Mouse (Mus musculus) left cerebral cortex, adult 2 months (tissue): ENCODE results near the gene Mcl1. TPM values are rescaled to one million over a fixed set of nuclear protein-coding genes. Genes with fewer than 3 reads are reported as not detected.
A peak's percentile ranks its signal among the peaks of the same experiment; 100 is the strongest.
"Not testable (repeated sequence)": the region's sequence is repeated elsewhere in the genome, so short reads cannot be mapped to it uniquely, and the experiment has no call there.

ENCODE experiments used
- DNase-seq, 2 experiments: peaks; one replicate each; pipeline ENCODE4 v3.0.0; 2021 to 2022; ENCODE audit warnings: low spot score in 2 of 2, mixed read lengths in 1 of 2; ENCODE audit errors: extremely low spot score in 1 of 2
- H3K27ac ChIP-seq: fragments of 200-600 bp; 2 replicates; pipeline ENCODE4 v1.8.1; 2022
- H3K4me3 ChIP-seq: fragments of 200-600 bp; 2 replicates; pipeline ENCODE4 v1.8.1; 2022
- CTCF ChIP-seq: fragments of 200-600 bp; IDR thresholded peaks from 2 replicates; pipeline ENCODE4 v1.8.1; 2022; ENCODE audit warnings: antibody characterized with exemption, mild to moderate bottlenecking, moderate library complexity
- intact Hi-C: fragments of 180-260 bp; cut with DNase I; formaldehyde crosslinking; loops from one replicate; pipeline ENCODE4 v1.15.1; 2025
- total RNA-seq, 2 experiments: library from RNA; stranded (reverse); gene quantifications; 2 replicates each; pipeline ENCODE4 v1.2.3; 2021

Mcl1 gene
- total RNA-seq, 2 experiments from 2014 or later: 52.7 to 60.9 TPM

DNA sequence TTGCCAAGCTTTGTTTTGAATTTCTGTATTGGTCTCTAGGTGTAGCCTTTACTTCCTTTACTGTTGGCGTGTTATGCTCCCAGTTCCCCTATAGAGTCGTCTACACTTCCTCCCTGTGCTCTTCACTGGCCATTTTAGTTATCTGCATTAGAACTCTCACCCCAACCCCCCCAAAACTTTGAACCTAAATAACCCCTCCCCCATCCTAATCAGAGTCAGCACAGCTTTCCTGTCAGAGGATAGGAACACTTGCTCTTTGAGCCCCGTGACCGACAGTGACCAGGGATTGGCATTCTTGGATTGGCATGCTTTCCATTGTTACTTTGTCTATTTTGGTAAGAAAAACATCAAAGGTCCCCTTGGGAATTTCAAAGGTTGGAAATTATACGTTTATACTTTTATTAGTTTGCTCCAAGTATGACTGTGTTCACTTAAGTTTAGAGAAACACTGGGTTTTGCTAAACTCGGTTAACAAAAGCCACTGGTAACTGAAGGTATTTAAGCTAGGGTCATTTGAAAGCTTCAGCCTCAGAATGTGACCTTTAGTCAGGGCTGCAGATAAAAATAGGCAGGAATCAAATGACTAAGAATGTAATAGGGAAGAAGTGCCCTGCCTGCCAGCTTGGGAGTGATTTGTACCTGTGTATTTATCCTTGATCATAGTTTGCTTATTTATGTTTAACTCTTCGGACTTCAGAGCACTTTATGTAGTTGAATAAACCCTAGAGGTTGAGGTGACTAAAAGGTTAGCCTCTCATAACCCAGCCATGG is 3.5 kb downstream of the Mcl1 start:
- intact Hi-C loops: no loop called here
- no peak for TF ChIP-seq CTCF
- peak overlapping the region; percentile 45; the same call in 1 of the 2 replicates for H3K27ac ChIP-seq
- peak overlapping the region; percentile 98; the same call in 1 of the 2 replicates for H3K4me3 ChIP-seq
- no peak for DNase-seq

- intact Hi-C loops: no loop called here
- no peak overlapping the region for H3K4me3 ChIP-seq
- DNase-seq: no peak
- H3K27ac ChIP-seq: 0 out of 2 replicates have a peak overlapping the region, but pooled peaks have one; percentile 45
- TF ChIP-seq CTCF: no peak
These were observed 4.3 kb downstream of the Mcl1 start for GRCm38 (mm10) chr3:95662724-95663449.

GRCm38 (mm10) chr3:95663486-95663885 is 4.9 kb downstream of the Mcl1 start:
- H3K4me3 ChIP-seq: no peak overlapping the region
- no peak for DNase-seq
- no peak overlapping the region for H3K27ac ChIP-seq
- intact Hi-C loops: no loop called here
- no peak for TF ChIP-seq CTCF

- no peak for DNase-seq
- Histone ChIP-seq H3K27ac (no peak overlapping the region), H3K4me3 (no peak overlapping the region)
- TF ChIP-seq CTCF: no peak
- intact Hi-C loops: no loop called here
These were observed 5.5 kb downstream of the Mcl1 start for GRCm38 (mm10) chr3:95663969-95664608.

- H3K27ac ChIP-seq: no peak overlapping the region
- no peak overlapping the region for H3K4me3 ChIP-seq
- TF ChIP-seq CTCF: no peak
- no peak for DNase-seq
- intact Hi-C loops: no loop called here
These were observed 6.4 kb downstream of the Mcl1 start for GRCm38 (mm10) chr3:95664940-95665352.

DNA sequence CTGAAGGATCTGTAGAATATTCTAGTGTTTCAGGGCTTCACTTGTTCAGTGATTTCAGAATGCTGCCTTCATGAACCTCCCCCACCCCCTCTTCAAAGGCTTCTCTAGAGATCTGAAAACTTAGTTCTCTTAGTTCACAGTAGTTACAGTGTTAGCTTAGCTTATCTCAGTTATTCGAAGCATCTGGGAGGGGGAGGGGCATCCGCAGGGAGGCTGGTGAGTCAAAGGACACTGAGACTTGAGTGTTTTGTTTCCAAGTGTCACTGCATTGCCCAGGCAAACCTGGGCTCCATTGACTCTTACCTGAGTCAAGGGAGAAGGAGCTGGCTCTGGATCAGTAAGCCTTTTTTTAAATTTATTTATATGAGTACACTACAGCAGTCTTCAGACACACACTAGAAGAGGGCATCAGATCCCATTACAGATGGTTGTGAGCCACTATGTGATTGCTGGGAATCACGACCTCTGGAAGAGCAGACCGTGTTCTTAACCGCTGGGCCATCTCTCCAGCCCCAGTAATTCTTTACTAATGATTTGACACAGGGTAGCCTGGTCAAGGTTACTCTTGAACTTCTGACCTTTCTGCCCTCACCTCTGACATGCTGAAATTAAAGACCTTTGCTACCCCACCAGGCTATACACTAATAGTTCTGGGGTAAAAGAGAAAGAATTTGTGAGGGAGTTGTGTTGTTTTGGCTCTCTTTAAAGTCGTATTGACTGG is 7.7 kb downstream of the Mcl1 start:
- no peak for DNase-seq
- Histone ChIP-seq H3K27ac (no peak overlapping the region), H3K4me3 (no peak overlapping the region)
- intact Hi-C loops: no loop called here
- TF ChIP-seq CTCF: no peak

GRCm38 (mm10) chr3:95667521-95667920 is 8.9 kb downstream of the Mcl1 start:
- peak overlapping the region; percentile 55 for H3K27ac ChIP-seq
- no peak for TF ChIP-seq CTCF
- intact Hi-C loops: no loop called here
- H3K4me3 ChIP-seq: no peak overlapping the region
- no peak for DNase-seq

GRCm38 (mm10) chr3:95668026-95668425 is 9.4 kb downstream of the Mcl1 start:
- TF ChIP-seq CTCF: no peak
- Histone ChIP-seq H3K4me3 (no peak overlapping the region), H3K27ac (peak overlapping the region; percentile 55)
- intact Hi-C loops: no loop called here
- no peak for DNase-seq

DNA sequence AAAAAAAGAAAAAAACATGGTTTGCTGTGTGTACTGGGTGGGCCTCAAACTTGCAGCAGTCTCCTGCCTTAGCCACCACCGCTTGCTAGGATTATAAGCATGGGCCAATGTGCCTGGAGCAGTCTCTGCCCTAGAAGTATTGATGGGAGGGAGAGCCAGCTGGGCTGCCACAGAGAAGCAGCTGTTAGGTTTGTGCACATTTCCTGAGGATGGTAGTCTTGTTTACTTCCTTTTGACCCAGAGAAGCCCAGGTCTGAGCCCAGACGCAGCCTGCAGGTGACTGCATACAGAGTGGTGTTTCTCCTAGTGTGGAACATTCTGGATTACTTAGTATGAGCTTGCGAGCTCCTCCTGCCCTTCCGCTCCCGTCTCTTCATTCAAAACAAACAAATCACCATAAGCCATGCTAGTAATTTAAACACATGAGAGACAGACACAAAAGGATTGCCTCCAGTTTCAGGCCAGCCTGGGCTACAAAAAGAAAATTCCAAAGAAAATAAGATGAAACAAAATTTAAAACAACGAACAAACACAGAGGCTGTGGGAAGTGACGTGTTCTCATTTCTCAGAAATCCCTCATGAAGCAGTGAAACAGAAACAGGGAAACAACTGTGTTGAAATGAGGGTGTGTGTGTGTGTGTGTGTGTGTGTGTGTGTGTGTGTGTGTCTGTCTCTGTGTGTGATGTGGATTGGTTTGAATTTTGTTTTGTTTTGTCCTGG is 10.2 kb downstream of the Mcl1 start:
- no peak for DNase-seq
- H3K27ac ChIP-seq: peak overlapping the region; percentile 53
- intact Hi-C loops: no loop called here

GRCm38 (mm10) chr3:95669309-95669665 is 10.7 kb downstream of the Mcl1 start:
- DNase-seq: no peak
- TF ChIP-seq CTCF: no peak
- Histone ChIP-seq H3K4me3 (no peak overlapping the region), H3K27ac (no peak overlapping the region; the same call in 1 of the 2 replicates)
- intact Hi-C loops: no loop called here

More for the DNA sequence above, 10.2 kb downstream of the Mcl1 start:
- no peak for TF ChIP-seq CTCF
- H3K4me3 ChIP-seq: no peak overlapping the region

- not testable (repeated sequence) for DNase-seq, H3K27ac ChIP-seq, H3K4me3 ChIP-seq
- TF ChIP-seq CTCF: peak; percentile 31
- intact Hi-C loops: loop anchor here (5.0 kb wide), 1 partner anchor 153 kb away; no protein-coding TSS in a partner anchor
These were observed 11.8 kb downstream of the Mcl1 start for GRCm38 (mm10) chr3:95670419-95670818.
